Mouse (Mus musculus): ENCODE measurements at regions not wholly inside any gene's neighbourhood (a gene's known extent, or its start where the extent isn't known, plus 50 kb on each side); places are given as distances from the start of the nearest gene placed in this dataset.
"Not testable (repeated sequence)": the region's sequence is repeated elsewhere in the genome, so short reads cannot be mapped to it uniquely, and the experiment has no call there.

DNA sequence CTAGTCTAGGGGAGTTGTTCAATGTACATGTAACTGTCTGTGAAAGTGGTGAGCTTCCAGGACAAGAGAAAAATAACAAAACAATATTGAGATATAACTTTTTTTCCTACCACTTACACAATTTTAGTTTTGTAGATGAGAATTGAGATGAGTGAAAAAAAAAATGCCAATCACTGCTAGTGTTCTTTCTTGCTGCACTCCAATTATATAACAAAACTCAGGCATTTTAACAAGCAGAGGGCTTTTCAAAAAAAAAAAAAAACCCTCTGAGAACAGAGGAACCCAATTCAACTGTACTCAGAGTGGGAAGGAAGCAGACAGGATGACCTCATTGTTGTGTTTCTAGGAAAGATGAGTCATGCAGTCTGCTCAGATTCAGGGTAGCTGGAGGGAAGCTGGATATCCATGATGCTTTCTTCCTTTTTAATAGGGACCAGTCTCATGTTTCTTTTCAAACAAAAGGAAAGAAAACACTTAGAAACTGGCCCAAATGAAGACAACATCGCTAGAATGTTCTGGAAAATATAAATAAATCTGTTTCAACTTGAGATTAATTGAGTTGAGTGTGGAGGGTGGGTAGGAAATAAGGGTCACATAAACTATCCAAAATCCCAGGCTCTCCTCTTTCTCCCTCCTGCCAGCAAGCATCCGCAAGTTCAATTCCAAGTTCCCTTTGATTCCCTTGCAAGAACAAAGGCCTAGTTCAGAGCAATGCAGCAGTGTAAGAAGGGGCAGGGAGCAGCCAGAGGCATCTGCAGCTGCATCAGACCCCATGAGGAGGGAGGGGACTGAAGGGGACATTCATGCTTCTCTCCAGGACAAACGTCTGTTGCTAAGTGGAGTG is 250.6 kb downstream of the Trib2 start:
- no peak for DNase-seq (ENCODE audit: low spot score)

DNA sequence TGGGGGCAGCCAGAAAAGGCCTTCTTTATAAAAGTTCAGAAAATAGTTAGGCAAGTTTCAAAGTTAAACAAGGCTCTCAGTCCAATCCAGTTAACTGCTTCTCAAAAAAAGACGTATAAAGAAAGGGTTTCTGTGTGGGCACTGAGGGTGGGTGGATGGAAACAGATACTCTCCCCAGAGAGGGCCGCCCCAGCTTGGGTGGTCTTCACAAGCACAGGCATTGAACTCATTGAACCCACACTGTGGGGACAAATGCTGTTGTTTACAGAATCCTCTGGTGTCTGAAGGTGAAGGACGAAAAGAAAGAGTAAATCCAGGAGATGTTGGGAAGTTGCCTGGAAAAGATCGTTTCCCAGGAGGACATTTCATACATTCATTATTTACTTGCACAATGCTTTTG is 253.9 kb downstream of the Trib2 start:
- no peak for DNase-seq (ENCODE audit: low spot score)

DNA sequence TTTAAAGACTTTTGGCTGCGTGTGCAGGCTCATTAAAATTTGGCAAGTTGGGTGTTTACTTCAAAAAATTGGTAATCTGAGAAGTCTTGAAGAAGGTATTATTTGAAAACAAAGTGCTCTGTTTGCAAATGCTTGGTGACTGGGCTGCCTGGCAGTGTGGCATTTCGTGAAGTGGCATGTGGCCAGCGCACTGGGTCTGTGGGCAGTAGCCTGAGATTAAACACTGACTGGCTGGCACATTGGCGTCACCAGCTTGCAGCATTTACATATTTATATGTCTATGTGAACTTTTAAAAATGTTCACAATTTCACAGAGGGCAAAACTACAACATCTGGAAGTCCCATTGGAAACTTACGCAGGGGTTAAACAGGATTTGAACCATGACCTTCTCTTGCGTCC is 261.3 kb downstream of the Trib2 start:
- no peak for DNase-seq (ENCODE audit: low spot score)

DNA sequence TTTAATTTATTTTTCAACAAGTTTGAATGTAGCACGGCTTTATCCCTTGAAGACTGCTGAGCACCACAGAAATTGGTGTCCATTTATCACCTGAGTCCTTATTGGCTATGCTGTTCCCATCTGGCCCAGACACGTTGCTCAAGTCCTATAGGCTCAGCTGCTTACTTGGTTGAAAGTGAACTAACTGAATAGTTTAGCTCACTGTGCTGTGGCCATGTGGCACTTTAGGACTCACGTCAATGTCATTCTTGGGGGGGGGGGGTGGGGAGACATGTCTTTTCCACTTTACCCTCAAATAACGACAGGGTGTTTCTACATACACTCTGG is 263.1 kb downstream of the Trib2 start:
- no peak for DNase-seq (ENCODE audit: low spot score)

DNA sequence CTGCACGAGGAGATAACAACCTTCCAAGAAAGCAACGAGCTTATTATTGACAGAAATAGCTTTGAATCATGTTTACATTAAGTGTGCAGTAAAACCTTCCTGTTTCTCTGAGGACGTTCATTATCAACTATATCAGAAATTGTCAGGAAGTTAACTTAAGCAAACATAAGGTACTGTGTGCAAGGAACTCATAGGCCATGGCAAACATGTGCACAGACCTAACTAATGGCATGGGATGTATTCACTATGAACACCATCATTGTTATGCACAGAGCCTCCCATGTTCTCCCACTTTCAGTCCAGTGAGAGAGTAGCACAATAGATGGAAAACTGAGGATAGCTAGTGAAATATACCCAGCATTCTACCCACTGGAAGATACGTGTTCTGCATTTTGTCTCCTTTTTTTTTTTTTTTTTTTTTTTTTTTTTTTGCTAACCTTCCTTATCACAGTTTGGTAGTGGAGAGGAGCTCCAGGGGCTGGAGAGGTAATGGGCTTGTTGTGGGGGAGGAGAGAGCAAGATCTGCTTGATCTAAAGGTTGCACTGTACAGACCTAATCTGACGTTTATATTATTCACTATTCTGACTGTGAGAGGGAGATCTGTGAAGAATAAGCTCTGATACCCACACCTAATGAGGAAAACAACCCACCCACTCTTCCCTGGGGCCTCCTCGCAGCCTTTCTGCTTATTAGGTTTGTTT is 263.6 kb downstream of the Trib2 start:
- DNase-seq (ENCODE audit: low spot score), result no peak

DNA sequence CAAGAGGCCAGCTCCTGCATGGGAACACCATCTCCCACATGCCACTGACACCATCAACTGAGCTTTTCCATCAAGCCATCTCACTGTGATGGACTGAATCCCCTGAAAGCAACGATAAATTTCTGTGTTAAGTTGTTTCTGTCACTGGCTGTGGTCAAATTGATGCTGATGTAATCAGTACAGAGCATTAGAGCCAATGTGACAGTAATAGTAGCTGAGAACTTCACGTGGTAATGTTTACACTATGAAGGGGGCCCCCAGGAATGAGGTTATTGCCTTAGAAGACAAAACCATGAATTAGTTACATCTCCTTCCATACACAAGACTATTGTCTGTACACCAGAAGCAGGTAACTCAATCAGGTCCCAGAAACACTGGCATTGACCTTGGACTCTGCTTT is 264.5 kb downstream of the Trib2 start:
- DNase-seq (ENCODE audit: low spot score), result no peak

DNA sequence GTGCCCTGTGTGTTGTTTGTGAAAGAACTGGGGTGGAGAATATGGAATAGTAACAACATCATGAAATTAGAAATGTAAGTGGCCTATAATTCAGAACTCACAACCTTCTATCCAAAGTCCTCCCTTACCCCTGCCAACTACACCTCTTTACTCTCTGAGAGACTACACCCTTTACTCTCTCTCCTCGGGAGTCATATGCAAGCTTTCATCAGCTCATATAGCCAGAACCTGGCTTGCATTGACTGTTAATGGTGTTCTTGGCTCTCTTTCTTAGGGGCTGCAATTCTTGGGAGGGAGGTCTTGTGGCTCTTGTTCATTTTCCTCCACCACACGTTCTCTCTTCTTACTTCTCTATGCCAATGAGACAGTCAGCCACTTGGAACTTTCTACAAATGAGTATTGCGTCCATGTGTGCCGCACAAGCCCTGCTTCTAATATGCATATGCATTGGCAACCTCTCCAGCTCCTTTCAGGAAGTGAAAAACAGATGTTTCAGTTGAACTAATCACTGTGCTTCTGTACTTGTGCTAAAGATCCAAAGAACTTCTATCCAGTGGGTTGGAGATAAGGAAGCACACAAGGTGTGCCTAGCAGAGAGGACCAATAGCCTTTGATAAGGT is 265.3 kb downstream of the Trib2 start:
- DNase-seq (ENCODE audit: low spot score), result no peak

DNA sequence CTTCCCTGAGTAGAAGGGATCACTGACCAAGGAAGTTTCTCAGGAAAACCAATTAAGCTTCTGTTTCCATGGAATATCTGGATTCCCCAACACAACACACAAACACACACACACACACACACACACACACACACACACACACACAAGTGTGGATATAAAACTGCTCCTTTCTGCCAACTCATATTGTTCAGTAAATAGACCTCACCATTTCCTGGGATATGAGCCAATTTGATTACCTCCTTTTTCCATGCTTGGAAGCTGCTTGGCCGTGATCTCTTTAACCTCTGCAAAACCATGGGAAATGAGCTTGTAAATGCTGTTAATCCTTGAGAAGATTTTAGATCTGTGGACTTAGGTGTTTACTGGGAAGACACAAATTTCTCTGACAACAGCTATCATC is 272.4 kb downstream of the Trib2 start:
- DNase-seq (ENCODE audit: low spot score), result no peak

DNA sequence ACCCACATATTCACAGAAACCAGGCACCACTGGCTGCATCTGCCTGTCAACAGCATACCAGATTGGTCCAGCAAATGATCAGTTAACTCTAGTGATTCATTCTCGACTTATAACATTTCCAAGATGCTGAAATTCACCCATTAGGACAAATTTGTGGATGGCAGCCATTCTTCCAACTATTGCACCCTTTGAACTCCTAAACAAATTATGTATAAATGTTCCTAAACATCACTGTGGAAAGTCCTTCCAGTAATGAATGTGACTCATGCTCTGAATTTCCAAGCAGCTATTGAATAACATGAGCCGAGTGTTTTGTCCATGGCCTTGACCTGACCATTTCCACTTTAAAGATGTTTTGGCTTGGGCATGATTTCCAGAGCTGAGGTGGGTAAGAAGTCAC is 274.2 kb downstream of the Trib2 start:
- DNase-seq (ENCODE audit: low spot score), result no peak

DNA sequence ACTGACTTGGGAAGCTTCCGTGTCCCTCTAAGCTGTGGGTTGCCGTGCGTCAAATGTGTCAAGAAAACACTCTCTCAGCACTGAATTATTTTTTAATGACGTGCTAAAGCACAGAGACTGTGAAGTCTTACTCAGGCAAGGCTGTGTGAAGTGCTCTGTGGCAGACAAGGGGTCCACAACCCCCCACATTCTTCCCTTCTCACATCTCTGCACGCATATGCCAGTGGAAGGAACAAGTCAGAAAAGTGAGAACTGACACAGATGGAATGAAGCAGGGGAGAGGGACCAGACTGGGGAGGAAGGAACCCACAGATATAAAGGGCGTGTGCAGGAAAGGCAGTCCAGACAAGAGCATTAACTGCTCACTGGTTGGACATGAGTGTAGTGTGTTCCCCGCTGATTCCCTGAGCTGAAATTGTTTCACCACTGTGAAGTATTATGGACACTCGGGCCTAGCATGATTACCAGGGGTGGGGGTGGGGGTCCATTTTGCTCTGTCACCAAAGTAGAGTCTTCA is 279.8 kb downstream of the Trib2 start:
- no peak for DNase-seq (ENCODE audit: low spot score)

DNA sequence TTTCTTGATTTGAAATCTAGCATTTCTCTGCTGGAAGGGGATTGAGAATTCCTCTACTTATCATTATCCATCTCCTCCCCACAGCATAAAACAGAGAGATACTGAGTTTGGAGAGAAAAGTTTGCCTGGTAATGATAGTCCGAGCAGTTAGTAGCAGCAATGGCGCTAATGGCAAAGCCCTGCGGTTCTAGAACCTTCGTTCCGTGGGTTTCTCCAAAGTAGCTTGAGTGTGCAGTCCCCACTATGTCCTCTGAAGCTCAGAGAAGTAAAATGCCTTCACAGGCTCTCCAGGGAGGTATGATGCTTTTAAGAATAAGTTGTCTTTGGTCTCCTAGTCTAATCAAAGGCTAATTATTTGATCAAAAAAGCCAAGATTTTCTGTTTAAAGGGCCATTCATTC is 280.5 kb downstream of the Trib2 start:
- no peak for DNase-seq (ENCODE audit: low spot score)

DNA sequence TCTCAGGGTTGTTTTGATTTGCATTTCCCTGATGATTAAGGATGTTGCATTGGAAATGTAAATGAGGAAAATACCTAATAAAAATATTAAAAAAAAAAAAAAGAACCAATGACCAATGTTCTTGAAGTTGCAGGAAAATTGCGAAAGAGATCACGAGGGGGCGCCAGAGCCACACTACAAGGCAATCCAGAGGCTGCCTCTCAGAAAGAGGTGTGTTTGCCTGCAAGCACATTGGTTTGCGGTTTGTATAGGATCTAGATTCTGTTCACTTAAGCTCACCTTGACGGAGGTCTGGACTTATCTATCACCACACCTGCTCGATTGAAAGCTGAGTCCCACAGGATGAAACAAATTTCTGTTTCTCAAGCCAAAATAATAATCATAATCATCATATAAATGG is 280.9 kb downstream of the Trib2 start:
- DNase-seq (ENCODE audit: low spot score), result peak; percentile 55

DNA sequence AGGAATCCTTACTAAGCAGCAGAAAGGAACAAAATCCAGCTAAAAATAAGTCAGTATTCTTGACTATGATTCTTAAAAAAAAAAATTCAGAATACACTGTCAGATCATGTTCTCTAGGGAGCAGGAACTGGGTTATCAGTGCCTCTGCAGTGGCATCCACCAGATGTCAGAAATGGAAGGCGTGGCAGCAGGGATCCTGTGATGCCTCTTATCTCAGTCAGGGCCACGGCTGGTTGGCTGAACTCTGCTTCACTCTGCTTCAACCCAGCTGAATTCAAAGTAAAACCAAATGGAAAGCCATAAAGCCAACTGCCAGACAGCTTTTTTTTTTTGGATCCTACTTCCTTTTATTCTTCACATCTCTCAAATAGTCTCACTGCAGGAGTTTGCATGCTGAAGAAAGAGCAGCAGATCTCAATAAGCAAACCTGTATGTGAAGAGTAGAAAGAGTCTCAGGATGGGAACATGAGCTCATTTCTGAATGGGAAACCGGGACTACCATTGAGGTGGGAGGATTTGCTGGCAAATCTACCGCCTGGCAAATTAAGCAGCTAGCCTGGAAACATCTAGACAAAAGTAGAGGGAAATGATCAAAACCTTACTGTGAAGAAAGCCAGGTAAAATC is 295.8 kb downstream of the Trib2 start:
- no peak for DNase-seq (ENCODE audit: low spot score)

DNA sequence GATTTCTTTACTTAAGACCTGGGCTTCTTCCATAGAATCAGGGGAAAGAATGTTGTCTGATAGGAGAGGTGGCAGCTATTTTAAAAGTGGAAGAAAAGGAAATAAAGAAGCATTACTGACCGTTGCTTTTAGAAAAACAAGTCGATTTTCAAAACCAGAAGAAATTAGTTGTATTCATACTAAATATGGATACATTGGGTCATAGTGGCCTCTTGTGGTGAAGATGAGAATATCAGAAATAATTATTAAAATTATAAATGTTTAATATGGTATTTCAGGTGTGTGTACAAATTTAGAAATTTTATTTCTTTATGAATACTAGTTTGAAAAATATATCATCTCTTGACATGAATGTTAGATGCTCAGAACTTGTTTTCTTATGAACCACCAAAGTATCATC is 304.7 kb downstream of the Trib2 start:
- DNase-seq (ENCODE audit: low spot score), result no peak

DNA sequence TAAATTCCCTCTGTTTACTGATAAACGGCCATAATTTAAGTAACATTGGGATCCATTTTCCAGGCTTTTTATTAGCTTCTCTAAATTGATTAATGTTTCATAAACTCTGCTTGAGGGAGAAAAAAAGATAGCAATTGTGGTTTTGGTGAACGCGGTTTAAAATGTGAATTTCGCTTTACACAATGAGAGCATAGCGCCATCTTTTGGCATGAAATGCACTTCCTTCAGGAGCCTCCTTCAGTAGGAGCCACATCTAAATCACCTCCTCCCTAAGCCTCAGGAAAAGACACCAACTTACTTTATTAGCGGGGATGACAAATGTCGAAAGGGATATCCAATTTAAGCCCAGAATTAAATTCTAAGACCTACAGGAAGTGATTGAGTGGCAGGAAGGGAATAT is 309.1 kb downstream of the Trib2 start:
- no peak for DNase-seq (ENCODE audit: low spot score)

DNA sequence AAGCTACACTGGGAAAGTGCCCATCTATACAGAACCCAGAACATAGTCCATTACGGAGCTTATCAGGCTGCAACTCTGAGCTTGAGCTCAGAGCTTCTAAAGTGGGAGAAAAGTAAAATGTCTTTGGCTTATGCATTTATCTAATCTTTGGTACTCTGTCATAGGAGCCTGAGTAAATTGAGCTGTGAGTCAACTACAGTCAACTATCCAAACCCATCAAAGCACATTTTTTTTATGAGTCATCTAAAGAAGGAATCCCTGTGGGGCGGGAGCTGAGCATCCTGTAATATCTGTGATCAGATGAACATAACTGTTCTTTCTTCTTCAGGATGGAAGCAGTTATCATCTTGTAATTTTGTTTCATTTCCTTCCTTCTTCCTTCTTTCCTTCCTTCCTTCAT is 323.1 kb downstream of the Trib2 start:
- no peak for DNase-seq (ENCODE audit: low spot score)

DNA sequence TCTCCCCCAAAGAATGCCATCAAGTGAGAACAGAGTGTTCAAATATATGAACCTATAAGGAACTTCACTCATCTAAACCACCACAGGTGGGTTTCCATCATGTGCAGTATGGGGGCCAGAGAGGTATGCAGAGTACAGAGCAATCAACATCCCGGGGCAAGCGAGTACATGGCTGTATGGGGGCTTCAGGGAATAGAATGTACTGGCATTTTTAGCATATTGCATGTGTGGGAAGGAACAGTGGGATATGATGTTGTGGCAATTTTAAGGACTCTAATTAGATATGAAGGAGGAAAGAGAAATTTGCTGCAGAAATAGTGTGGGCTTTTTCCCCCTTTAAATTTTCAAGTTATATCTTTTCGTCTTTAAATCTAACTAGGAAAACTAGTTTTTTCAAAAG is 344.0 kb downstream of the Trib2 start:
- no peak for DNase-seq (ENCODE audit: low spot score)

DNA sequence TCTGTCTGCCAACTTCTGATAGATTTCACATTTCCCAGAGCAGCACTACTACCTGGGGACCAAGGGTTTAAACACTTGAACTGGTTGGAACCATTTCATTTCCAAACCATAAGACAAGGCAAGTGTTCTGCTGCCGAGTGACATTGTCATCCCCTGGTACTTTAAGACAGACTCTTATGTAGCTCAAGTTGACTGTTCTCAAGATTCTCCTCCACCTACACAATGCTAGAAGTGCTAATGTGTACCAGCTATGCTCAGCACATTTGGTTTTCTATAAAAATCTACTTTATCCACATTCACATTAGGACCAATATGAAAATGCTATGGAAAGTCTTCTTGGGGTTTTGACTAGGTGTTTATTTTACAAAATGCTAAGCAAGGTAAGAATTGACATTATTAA is 357.3 kb downstream of the Trib2 start:
- no peak for DNase-seq (ENCODE audit: low spot score)

DNA sequence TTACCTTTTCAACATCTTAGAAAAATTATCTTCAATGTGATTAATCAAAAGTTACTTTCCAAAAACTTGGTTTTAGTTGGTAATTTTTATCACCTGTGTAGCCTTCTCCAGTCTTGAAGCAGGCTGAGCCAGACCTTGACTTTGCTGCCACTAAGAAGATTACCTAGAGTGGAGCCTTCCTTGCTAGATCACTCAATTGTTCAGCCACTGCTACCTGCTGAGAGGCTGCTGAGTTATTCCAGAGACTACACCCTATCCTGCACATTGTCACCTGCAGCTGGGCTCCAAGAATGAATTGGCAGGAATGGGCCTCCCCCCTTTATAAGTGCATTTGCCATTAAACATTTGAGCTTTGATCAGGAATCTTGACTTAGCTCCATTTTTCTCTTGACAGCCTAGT is 360.4 kb downstream of the Trib2 start:
- DNase-seq (ENCODE audit: low spot score), result not testable (repeated sequence)

DNA sequence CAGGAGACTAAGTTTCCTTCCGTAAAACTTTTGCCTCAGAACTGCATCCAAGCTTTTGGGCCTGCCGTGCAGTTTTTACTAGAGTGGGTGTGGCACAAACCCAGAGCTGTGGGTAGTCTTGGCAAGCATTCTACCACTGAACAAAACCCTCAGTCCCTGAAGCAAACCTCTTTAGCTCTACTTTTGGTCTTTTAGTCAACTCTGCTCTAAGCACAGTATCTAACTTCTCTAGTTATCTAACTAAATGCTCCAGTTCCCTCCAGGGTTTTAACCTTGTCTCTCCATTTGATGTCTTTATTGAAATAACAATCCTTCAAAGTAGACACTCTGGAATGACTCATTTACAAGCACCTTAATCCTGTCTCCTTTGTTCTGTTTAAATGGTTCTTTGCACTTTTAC is 361.0 kb downstream of the Trib2 start:
- DNase-seq (ENCODE audit: low spot score), result no peak

DNA sequence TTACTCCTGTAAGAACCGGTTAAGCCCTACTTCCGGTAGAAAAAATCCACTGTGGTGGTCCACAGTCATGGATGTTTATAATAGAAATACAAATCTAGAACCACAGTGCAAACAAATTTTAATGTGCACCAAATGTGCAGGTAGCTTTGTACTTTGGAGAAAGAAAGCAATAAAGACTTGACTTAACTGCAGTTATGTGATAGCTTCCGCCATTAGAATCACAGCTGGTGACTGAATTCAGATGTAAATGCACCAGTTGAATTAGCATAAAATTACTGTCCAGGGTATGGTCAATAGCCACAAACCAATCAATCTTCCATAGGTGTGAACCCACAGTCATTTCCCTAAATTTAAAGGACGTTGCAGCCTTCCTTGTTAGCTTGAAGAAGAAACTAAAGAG is 367.2 kb downstream of the Trib2 start:
- DNase-seq (ENCODE audit: low spot score), result no peak

DNA sequence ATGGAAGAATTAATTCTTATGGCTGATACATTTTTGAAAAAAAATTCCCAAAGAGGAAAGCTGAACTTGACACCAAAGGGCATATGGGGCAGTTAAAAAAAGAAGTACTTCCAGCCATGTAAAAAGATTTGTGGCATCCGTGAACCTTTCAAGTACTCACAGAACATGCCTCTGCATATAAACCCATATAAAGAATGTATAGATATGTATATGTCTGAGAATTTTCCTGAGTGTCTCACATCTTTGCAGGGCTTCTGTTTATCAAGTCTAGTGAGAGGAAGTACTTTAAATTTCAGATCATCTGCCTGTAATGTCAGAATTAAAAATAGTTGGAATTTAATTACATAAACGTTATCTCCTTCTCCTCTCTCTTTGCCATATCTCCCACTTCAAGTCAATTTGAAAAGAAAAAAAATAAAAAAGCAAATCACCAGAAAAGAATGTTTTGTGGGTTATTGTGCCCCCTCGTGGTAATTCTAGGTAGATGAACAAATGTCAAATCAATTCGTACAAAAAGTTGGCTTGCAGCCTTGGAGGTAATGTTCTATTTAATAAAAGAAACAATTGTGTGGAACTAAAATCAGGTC is 400.4 kb downstream of the Trib2 start:
- DNase-seq (ENCODE audit: low spot score), result no peak
